Mouse (Mus musculus) liver, embryonic 16.5 days (tissue): ENCODE data around the gene Arhgef9. TPM values are rescaled to one million over a fixed set of nuclear protein-coding genes. Genes with fewer than 3 reads are reported as not detected.

ENCODE experiments used
- ATAC-seq: fragments of 200-750 bp; cut with Nextera tagmentation; 2 replicates; pipeline ENCODE4 v1.8.0; 2017; ENCODE audit warnings: low read depth, mild to moderate bottlenecking, moderate number of reproducible peaks, moderate library complexity
- H3K27ac ChIP-seq: fragments of 300-500 bp; sonication (generic); 2 replicates; pipeline ENCODE4 v1.5.1; 2014; ENCODE audit warnings: mild to moderate bottlenecking, low read length
- H3K27me3 ChIP-seq: fragments of 300-500 bp; sonication (generic); 2 replicates; pipeline ENCODE4 v1.6.1; 2014; ENCODE audit warnings: low read depth, low read length, mixed read lengths; ENCODE audit not compliant: control insufficient read depth, insufficient read depth
- H3K36me3 ChIP-seq: fragments of 300-500 bp; sonication (generic); 2 replicates; pipeline ENCODE4 v1.6.1; 2014; ENCODE audit warnings: mild to moderate bottlenecking; ENCODE audit not compliant: control insufficient read depth, insufficient read depth
- H3K4me1 ChIP-seq: fragments of 300-500 bp; sonication (generic); 2 replicates; pipeline ENCODE4 v1.6.1; 2014; ENCODE audit warnings: low read depth, low read length, mixed read lengths; ENCODE audit not compliant: control insufficient read depth
- H3K4me2 ChIP-seq: fragments of 300-500 bp; sonication (generic); 2 replicates; pipeline ENCODE4 v1.6.1; 2014; ENCODE audit warnings: low read depth, low read length, mixed read lengths
- H3K4me3 ChIP-seq: fragments of 300-500 bp; sonication (generic); 2 replicates; pipeline ENCODE4 v1.5.1; 2014; ENCODE audit warnings: low read depth, mild to moderate bottlenecking, low read length
- H3K9ac ChIP-seq: fragments of 300-500 bp; sonication (generic); 2 replicates; pipeline ENCODE4 v1.6.1; 2014; ENCODE audit warnings: low read depth, low read length
- H3K9me3 ChIP-seq: fragments of 300-500 bp; sonication (generic); replicated peaks from 2 replicates; pipeline ENCODE4 v1.6.1; 2016; ENCODE audit warnings: low read length; ENCODE audit not compliant: control insufficient read depth
- WGBS: fragments of 180-500 bp; shearing (Covaris S2); extraction: QIAGEN DNeasy Blood & Tissue Kit; methylation state at CpG from one replicate; pipeline ENCODE4 v1.1.7; 2014; ENCODE audit not compliant: insufficient replicate concordance; 5-methylcytosine and 5-hydroxymethylcytosine counted together
- polyA plus RNA-seq: library from polyadenylated mRNA; unstranded; fragments of >200 nt; fragmentation: Nextera tagmentation; extraction: Ambion mirVana; gene quantifications from 2 replicates; pipeline ENCODE4 v1.2.1, GENCODE M21; 2015

Gene Arhgef9
- polyA plus RNA-seq, 1 experiment from 2014 or later = 1.2 TPM

DNA sequence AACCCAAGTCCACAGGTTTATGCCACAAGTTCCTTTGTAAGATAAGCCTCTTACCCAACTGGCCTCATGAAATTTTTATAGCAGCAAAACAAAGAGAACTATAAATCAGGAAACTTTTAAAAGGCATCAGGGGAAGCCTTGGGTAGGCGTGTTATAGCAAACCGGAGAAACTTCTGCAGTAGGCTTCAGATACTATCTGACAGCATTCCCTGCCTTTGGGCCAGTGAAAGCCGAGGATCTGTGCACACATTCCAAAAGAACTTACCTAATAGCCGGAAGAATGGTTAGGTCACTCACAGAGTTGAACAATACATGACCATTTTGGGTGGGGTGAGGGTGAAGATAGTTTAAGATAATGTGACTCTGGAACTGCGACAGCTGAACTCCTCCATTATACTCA, 168.7 kb downstream of the Arhgef9 start:
- WGBS = 52% methylated on average over 5 of the region's 5 CpGs
- no peak overlapping the region for H3K27ac ChIP-seq
- no peak for ATAC-seq
- H3K27me3 ChIP-seq = no peaks in the 10 kb centered on the region; the same call in 1 of the 2 replicates
- H3K4me3 ChIP-seq = no peak overlapping the region
- H3K9ac ChIP-seq = no peak overlapping the region
- no peaks in the 10 kb centered on the region for H3K9me3 ChIP-seq
- no peak overlapping the region for H3K4me2 ChIP-seq
- no peaks in the 10 kb centered on the region for H3K4me1 ChIP-seq
- no peaks in the 10 kb centered on the region for H3K36me3 ChIP-seq

DNA sequence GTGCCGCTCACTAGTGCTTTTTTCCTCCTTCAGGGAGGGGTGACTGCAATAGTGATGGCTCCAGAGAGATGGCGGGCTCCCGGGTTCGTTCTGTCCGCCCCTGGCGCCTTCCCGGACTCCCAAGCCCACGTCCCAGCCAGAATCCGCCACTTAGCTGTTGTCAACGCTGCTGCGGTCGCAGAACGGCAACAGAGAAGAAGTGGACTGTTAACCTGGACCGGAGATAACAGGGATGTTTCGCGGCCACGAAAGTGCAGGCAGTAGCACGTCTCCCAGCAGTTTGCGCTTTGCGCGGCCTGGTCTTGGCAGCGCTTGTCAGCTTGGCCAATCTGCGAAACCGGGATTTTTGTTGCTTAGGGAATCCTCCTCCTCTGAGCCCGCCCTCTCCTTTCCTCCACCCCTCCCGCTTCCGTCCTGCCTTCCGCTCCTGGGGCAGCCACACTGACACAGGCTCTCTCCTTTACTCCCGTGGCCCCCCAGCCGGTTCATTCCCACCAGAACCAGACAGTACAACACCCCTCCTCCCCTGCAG, 170.2 kb downstream of the Arhgef9 start, which contains the start of gene Spin4:
Spin4 (minus strand) TSS at position 322 of the 532 bp plus-strand sequence.
- H3K27me3 ChIP-seq = no peaks in the 10 kb centered on the region; the same call in 1 of the 2 replicates
- H3K36me3 ChIP-seq = no peaks in the 10 kb centered on the region
- H3K4me3 ChIP-seq = peak within 1 kb of the TSS; percentile 60
- peak; percentile 74 for ATAC-seq
- H3K27ac ChIP-seq = peak within 1 kb of the TSS; percentile 52; the same call in 1 of the 2 replicates
- H3K9me3 ChIP-seq = no peaks in the 10 kb centered on the region
- H3K9ac ChIP-seq = peak within 1 kb of the TSS; percentile 47
- H3K4me2 ChIP-seq = peak within 1 kb of the TSS; percentile 74
- H3K4me1 ChIP-seq = no peaks in the 10 kb centered on the region
- 17% methylated on average over 29 of the region's 30 CpGs for WGBS

DNA sequence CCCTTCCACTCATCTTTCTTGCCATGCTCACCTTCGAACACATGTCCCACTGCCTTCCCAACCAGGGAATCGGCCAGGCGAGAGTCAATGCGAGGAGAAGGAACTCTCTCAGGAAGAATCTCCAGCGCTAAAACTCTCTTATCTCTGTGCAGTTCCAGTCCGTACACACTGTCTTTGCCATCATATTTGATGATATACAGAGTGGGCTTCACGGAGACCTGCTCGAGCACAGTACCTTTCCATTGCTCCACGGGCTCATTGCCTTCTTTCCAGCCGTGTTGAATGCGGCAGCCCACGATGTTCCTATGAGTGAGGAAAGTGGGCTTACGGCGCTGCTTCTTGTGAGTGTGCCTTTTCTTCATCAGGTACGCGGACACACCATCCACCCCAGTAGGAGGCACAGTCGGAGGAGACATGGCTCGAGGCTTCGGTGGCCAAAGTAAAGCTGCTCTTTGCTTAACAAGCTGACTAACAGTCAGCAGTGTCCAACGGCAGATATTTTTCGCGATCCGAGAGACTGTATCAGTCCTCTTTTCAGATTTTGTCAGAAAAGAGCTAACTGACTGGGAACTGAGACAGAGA, 170.8 kb downstream of the Arhgef9 start:
- ATAC-seq = no peak
- Histone ChIP-seq H3K36me3 (no peaks in the 10 kb centered on the region), H3K9ac (peak overlapping the region; percentile 47), H3K4me2 (peak overlapping the region; percentile 74), H3K4me1 (no peaks in the 10 kb centered on the region), H3K9me3 (no peaks in the 10 kb centered on the region), H3K27ac (peak overlapping the region; percentile 52; the same call in 1 of the 2 replicates), H3K27me3 (no peaks in the 10 kb centered on the region; the same call in 1 of the 2 replicates), H3K4me3 (peak overlapping the region; percentile 60)
- WGBS = 21% methylated on average over 23 of the region's 23 CpGs

DNA sequence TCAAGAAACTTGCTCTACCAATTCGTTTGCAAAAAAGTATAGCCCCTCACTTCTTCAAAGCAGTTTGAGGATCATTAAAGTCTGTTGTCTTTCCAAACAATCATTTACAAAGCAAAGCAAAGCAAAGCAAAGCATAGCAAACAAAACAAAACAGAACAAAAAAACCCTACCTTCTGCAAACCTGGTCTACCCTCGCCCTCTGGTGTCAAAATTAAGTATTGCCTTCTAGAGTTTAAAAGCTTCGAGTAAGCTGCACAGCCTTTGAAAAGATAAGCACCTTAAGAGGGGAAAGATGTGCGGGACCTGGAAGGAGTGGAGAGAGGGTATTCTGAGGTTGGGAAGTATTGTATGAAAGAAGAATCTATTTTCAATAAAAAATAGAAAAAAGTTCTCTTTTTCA, 184.6 kb downstream of the Arhgef9 start:
- Histone ChIP-seq H3K4me3 (no peak overlapping the region), H3K27me3 (peaks cover 3% of the 10 kb centered on the region; the same call in 1 of the 2 replicates), H3K4me1 (no peaks in the 10 kb centered on the region), H3K27ac (no peak overlapping the region), H3K9me3 (no peaks in the 10 kb centered on the region), H3K9ac (no peak overlapping the region), H3K36me3 (no peaks in the 10 kb centered on the region), H3K4me2 (no peak overlapping the region)
- WGBS = 6% methylated on average over 4 of the region's 4 CpGs
- no peak for ATAC-seq

Other genes with a start within 250 kb of the Arhgef9 start
- 0.46 and 0.81 TPM in 2 replicates for gene Spin4, start 170.2 kb downstream of the Arhgef9 start, polyA plus RNA-seq
- 1.4 and 1.7 TPM in 2 replicates for gene Amer1, start 248.0 kb upstream of the Arhgef9 start, polyA plus RNA-seq